Mouse (Mus musculus): Measurements from ENCODE around the gene Drosha. TPM values are rescaled to one million over a fixed set of nuclear protein-coding genes. Genes with fewer than 3 reads are reported as not detected.

Gene Drosha
- polyA plus RNA-seq, 1 experiment: 320 TPM

GRCm38 (mm10) chr15:12822416-12823395, 1.9 kb upstream of the Drosha start:
- no peak for TF ChIP-seq GATA1 (IDR thresholded peaks at IDR 0.05; ENCODE audit: low read length)

- TF ChIP-seq GATA1 (IDR thresholded peaks at IDR 0.05; ENCODE audit: low read length): no peak
Measured at GRCm38 (mm10) chr15:12823455-12824119, 1.0 kb upstream of the Drosha start.

- TF ChIP-seq GATA1 (IDR thresholded peaks at IDR 0.05; ENCODE audit: low read length): no peak
Measured at GRCm38 (mm10) chr15:12824965-12825364, 350 bp downstream of the Drosha start.

GRCm38 (mm10) chr15:12825408-12825807, 793 bp downstream of the Drosha start:
- TF ChIP-seq GATA1 (IDR thresholded peaks at IDR 0.05; ENCODE audit: low read length): no peak

- no peak for TF ChIP-seq GATA1 (IDR thresholded peaks at IDR 0.05; ENCODE audit: low read length)
Measured at GRCm38 (mm10) chr15:12829878-12830277, 5.3 kb downstream of the Drosha start.

GRCm38 (mm10) chr15:12832599-12832998, 8.0 kb downstream of the Drosha start:
- TF ChIP-seq GATA1 (IDR thresholded peaks at IDR 0.05; ENCODE audit: low read length): no peak

DNA sequence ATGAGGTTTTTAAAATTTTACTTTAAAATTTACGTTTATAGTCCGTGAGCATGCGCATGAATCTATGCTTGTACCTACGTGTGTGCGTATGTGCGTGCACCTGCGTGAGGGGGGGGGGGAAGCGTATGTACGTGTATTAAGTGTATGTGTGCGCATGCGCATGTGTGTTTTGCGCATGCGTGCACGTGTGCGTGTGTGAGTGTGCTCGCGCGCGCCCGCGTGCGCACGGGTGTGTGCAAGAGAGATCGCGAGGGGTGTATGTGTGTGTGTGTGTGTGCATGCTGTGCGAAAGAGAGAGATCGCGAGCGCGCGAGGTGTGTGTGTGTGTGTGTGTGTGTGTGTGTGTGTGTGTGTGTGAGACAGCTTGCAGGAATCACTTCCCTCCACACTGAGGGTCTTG, 8.8 kb downstream of the Drosha start:
- no peak for TF ChIP-seq GATA1 (IDR thresholded peaks at IDR 0.05; ENCODE audit: low read length)

DNA sequence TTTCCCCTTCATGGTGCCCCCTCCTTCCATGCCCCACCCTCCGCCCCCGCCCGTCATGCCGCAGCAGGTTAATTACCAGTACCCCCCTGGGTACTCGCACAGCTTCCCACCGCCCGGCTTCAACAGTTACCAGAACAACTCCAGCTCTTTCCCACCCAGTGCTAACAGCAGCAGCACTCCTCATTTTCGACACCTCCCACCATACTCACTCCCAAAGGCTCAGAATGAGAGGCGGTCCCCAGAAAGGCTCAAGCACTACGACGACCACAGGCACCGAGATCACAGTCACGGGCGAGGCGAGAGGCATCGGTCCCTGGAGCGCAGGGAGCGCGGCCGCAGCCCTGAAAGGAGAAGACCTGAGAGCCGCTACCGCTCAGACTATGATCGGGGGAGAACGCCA, 9.6 kb downstream of the Drosha start:
- no peak for TF ChIP-seq GATA1 (IDR thresholded peaks at IDR 0.05; ENCODE audit: low read length)

- TF ChIP-seq GATA1 (IDR thresholded peaks at IDR 0.05; ENCODE audit: low read length): no peak
Measured at GRCm38 (mm10) chr15:12840737-12841136, 16.1 kb downstream of the Drosha start.

DNA sequence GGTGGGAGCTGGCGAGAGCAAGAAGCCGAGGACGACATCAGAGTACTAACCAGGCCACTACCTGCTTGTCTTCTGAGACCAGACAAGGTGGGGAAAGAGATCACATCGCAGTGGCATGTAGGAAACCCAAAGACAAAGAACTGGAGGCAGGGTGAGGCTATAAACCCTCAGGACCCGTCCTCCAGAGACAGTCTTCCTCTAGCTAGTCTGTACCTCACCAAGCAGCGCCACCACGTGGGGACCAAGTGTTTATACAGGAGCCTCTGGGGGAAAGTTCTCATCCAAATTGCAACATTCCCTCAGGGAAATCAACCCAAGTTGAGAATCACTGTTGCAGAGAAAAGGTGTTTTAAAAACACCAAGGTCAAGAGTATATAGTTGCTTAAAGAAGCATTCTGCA, 18.2 kb downstream of the Drosha start:
- no peak for TF ChIP-seq GATA1 (IDR thresholded peaks at IDR 0.05; ENCODE audit: low read length)

GRCm38 (mm10) chr15:12848196-12848975, 23.8 kb downstream of the Drosha start:
- TF ChIP-seq GATA1 (IDR thresholded peaks at IDR 0.05; ENCODE audit: low read length): no peak

GRCm38 (mm10) chr15:12849373-12849772, 24.8 kb downstream of the Drosha start:
- TF ChIP-seq GATA1 (IDR thresholded peaks at IDR 0.05; ENCODE audit: low read length): no peak

- TF ChIP-seq GATA1 (IDR thresholded peaks at IDR 0.05; ENCODE audit: low read length): no peak
Measured at GRCm38 (mm10) chr15:12853471-12853870, 28.9 kb downstream of the Drosha start.

GRCm38 (mm10) chr15:12856780-12857179, 32.2 kb downstream of the Drosha start:
- no peak for TF ChIP-seq GATA1 (IDR thresholded peaks at IDR 0.05; ENCODE audit: low read length)

- TF ChIP-seq GATA1 (IDR thresholded peaks at IDR 0.05; ENCODE audit: low read length): peak; percentile 47
Measured at GRCm38 (mm10) chr15:12857840-12858516, 33.4 kb downstream of the Drosha start.
